Mouse (Mus musculus): ENCODE results near the gene Mark1. TPM values are rescaled to one million over a fixed set of nuclear protein-coding genes. Genes with fewer than 3 reads are reported as not detected.

Gene Mark1
- polyA plus RNA-seq, 1 experiment from 2014 or later = 2.6 TPM

GRCm38 (mm10) chr1:184920057-184920456, 79.3 kb downstream of the Mark1 start:
- ATAC-seq (replicated peaks; ENCODE audit: low FRiP score, low TSS enrichment, low read depth) = no peak
- no peak overlapping the region for H3K4me2 ChIP-seq (ENCODE audit: low read length)
- H3K9ac ChIP-seq (ENCODE audit: low read length) = no peak overlapping the region
- no peak overlapping the region for H3K27ac ChIP-seq (ENCODE audit: low read depth)
- H3K27me3 ChIP-seq (replicated peaks; ENCODE audit: control insufficient read depth, insufficient read depth, low read length) = no peaks in the 10 kb centered on the region
- H3K9me3 ChIP-seq (ENCODE audit: control insufficient read depth, low read length) = no peaks in the 10 kb centered on the region
- no peak overlapping the region for H3K4me3 ChIP-seq (ENCODE audit: low read depth, low read length)
- no peaks in the 10 kb centered on the region for H3K4me1 ChIP-seq (replicated peaks; ENCODE audit: control insufficient read depth, insufficient read depth, low read length)
- 75% methylated on average over 5 of the region's 5 CpGs for WGBS
- no peak for DNase-seq (ENCODE audit: low spot score)
- H3K36me3 ChIP-seq (ENCODE audit: control insufficient read depth, insufficient read depth, low read length) = peaks cover 27% of the 10 kb centered on the region

- no peak overlapping the region for H3K4me2 ChIP-seq (ENCODE audit: low read length)
- H3K36me3 ChIP-seq (ENCODE audit: control insufficient read depth, insufficient read depth, low read length) = peaks cover 36% of the 10 kb centered on the region
- H3K4me3 ChIP-seq (ENCODE audit: low read depth, low read length) = no peak overlapping the region
- no peaks in the 10 kb centered on the region for H3K4me1 ChIP-seq (replicated peaks; ENCODE audit: control insufficient read depth, insufficient read depth, low read length)
- H3K27ac ChIP-seq (ENCODE audit: low read depth) = no peak overlapping the region
- no peaks in the 10 kb centered on the region for H3K27me3 ChIP-seq (replicated peaks; ENCODE audit: control insufficient read depth, insufficient read depth, low read length)
- no peak for DNase-seq (ENCODE audit: low spot score)
- 94% methylated on average over 5 of the region's 5 CpGs for WGBS
- H3K9ac ChIP-seq (ENCODE audit: low read length) = no peak overlapping the region
- H3K9me3 ChIP-seq (ENCODE audit: control insufficient read depth, low read length) = no peaks in the 10 kb centered on the region
- ATAC-seq (replicated peaks; ENCODE audit: low FRiP score, low TSS enrichment, low read depth) = no peak
Observed at GRCm38 (mm10) chr1:184918227-184918888, 81.0 kb downstream of the Mark1 start.

GRCm38 (mm10) chr1:184912336-184912735, 87.0 kb downstream of the Mark1 start:
- Histone ChIP-seq H3K9me3 (ENCODE audit: control insufficient read depth, low read length) (no peaks in the 10 kb centered on the region), H3K27me3 (replicated peaks; ENCODE audit: control insufficient read depth, insufficient read depth, low read length) (no peaks in the 10 kb centered on the region), H3K4me3 (ENCODE audit: low read depth, low read length) (no peak overlapping the region), H3K4me2 (ENCODE audit: low read length) (no peak overlapping the region), H3K9ac (ENCODE audit: low read length) (no peak overlapping the region), H3K36me3 (ENCODE audit: control insufficient read depth, insufficient read depth, low read length) (peaks cover 38% of the 10 kb centered on the region; the same call in 1 of the 2 replicates), H3K27ac (ENCODE audit: low read depth) (no peak overlapping the region), H3K4me1 (replicated peaks; ENCODE audit: control insufficient read depth, insufficient read depth, low read length) (no peaks in the 10 kb centered on the region)
- ATAC-seq (replicated peaks; ENCODE audit: low FRiP score, low TSS enrichment, low read depth) (no peak), DNase-seq (ENCODE audit: low spot score) (no peak)
- 92% methylated on average over 18 of the region's 18 CpGs for WGBS

GRCm38 (mm10) chr1:184911861-184912260, 87.5 kb downstream of the Mark1 start:
- WGBS = 75% methylated on average over 6 of the region's 6 CpGs
- H3K36me3 ChIP-seq (ENCODE audit: control insufficient read depth, insufficient read depth, low read length) = peaks cover 39% of the 10 kb centered on the region
- no peak overlapping the region for H3K27ac ChIP-seq (ENCODE audit: low read depth)
- no peaks in the 10 kb centered on the region for H3K27me3 ChIP-seq (replicated peaks; ENCODE audit: control insufficient read depth, insufficient read depth, low read length)
- no peaks in the 10 kb centered on the region for H3K9me3 ChIP-seq (ENCODE audit: control insufficient read depth, low read length)
- DNase-seq (ENCODE audit: low spot score) (no peak), ATAC-seq (replicated peaks; ENCODE audit: low FRiP score, low TSS enrichment, low read depth) (no peak)
- H3K4me3 ChIP-seq (ENCODE audit: low read depth, low read length) = no peak overlapping the region
- H3K4me2 ChIP-seq (ENCODE audit: low read length) = no peak overlapping the region
- H3K4me1 ChIP-seq (replicated peaks; ENCODE audit: control insufficient read depth, insufficient read depth, low read length) = no peaks in the 10 kb centered on the region
- no peak overlapping the region for H3K9ac ChIP-seq (ENCODE audit: low read length)

- DNase-seq (ENCODE audit: low spot score) (no peak), ATAC-seq (replicated peaks; ENCODE audit: low FRiP score, low TSS enrichment, low read depth) (no peak)
- Histone ChIP-seq H3K4me1 (replicated peaks; ENCODE audit: control insufficient read depth, insufficient read depth, low read length) (no peaks in the 10 kb centered on the region), H3K4me2 (ENCODE audit: low read length) (no peak overlapping the region), H3K27me3 (replicated peaks; ENCODE audit: control insufficient read depth, insufficient read depth, low read length) (no peaks in the 10 kb centered on the region), H3K9me3 (ENCODE audit: control insufficient read depth, low read length) (no peaks in the 10 kb centered on the region), H3K27ac (ENCODE audit: low read depth) (no peak overlapping the region), H3K4me3 (ENCODE audit: low read depth, low read length) (no peak overlapping the region), H3K36me3 (ENCODE audit: control insufficient read depth, insufficient read depth, low read length) (peaks cover 43% of the 10 kb centered on the region), H3K9ac (ENCODE audit: low read length) (no peak overlapping the region)
- 61% methylated on average over 9 of the region's 9 CpGs for WGBS
Observed at GRCm38 (mm10) chr1:184908558-184908957, 90.8 kb downstream of the Mark1 start.

GRCm38 (mm10) chr1:184905904-184906745, 93.2 kb downstream of the Mark1 start:
- no peak overlapping the region for H3K9ac ChIP-seq (ENCODE audit: low read length)
- H3K27me3 ChIP-seq (replicated peaks; ENCODE audit: control insufficient read depth, insufficient read depth, low read length) = no peaks in the 10 kb centered on the region
- peaks cover 34% of the 10 kb centered on the region; the same call in 1 of the 2 replicates for H3K36me3 ChIP-seq (ENCODE audit: control insufficient read depth, insufficient read depth, low read length)
- no peaks in the 10 kb centered on the region for H3K9me3 ChIP-seq (ENCODE audit: control insufficient read depth, low read length)
- no peak overlapping the region for H3K27ac ChIP-seq (ENCODE audit: low read depth)
- WGBS = 91% methylated on average over 12 of the region's 12 CpGs
- DNase-seq (ENCODE audit: low spot score) = no peak
- H3K4me3 ChIP-seq (ENCODE audit: low read depth, low read length) = no peak overlapping the region
- no peaks in the 10 kb centered on the region for H3K4me1 ChIP-seq (replicated peaks; ENCODE audit: control insufficient read depth, insufficient read depth, low read length)
- no peak for ATAC-seq (replicated peaks; ENCODE audit: low FRiP score, low TSS enrichment, low read depth)
- H3K4me2 ChIP-seq (ENCODE audit: low read length) = no peak overlapping the region

- Histone ChIP-seq H3K36me3 (ENCODE audit: control insufficient read depth, insufficient read depth, low read length) (peaks cover 30% of the 10 kb centered on the region; the same call in 1 of the 2 replicates), H3K9ac (ENCODE audit: low read length) (no peak overlapping the region), H3K9me3 (ENCODE audit: control insufficient read depth, low read length) (no peaks in the 10 kb centered on the region), H3K4me1 (replicated peaks; ENCODE audit: control insufficient read depth, insufficient read depth, low read length) (no peaks in the 10 kb centered on the region), H3K4me3 (ENCODE audit: low read depth, low read length) (no peak overlapping the region), H3K4me2 (ENCODE audit: low read length) (no peak overlapping the region), H3K27ac (ENCODE audit: low read depth) (no peak overlapping the region), H3K27me3 (replicated peaks; ENCODE audit: control insufficient read depth, insufficient read depth, low read length) (no peaks in the 10 kb centered on the region)
- 82% methylated on average over 19 of the region's 19 CpGs for WGBS
- no peak for DNase-seq (ENCODE audit: low spot score)
- no peak for ATAC-seq (replicated peaks; ENCODE audit: low FRiP score, low TSS enrichment, low read depth)
Observed at GRCm38 (mm10) chr1:184905371-184905770, 94.0 kb downstream of the Mark1 start.

GRCm38 (mm10) chr1:184903697-184904096, 95.7 kb downstream of the Mark1 start:
- Histone ChIP-seq H3K9me3 (ENCODE audit: control insufficient read depth, low read length) (no peaks in the 10 kb centered on the region), H3K9ac (ENCODE audit: low read length) (no peak overlapping the region), H3K36me3 (ENCODE audit: control insufficient read depth, insufficient read depth, low read length) (peaks cover 28% of the 10 kb centered on the region), H3K27me3 (replicated peaks; ENCODE audit: control insufficient read depth, insufficient read depth, low read length) (no peaks in the 10 kb centered on the region), H3K4me2 (ENCODE audit: low read length) (no peak overlapping the region), H3K4me3 (ENCODE audit: low read depth, low read length) (no peak overlapping the region), H3K27ac (ENCODE audit: low read depth) (no peak overlapping the region), H3K4me1 (replicated peaks; ENCODE audit: control insufficient read depth, insufficient read depth, low read length) (no peaks in the 10 kb centered on the region)
- no peak for DNase-seq (ENCODE audit: low spot score)
- 82% methylated on average over 7 of the region's 7 CpGs for WGBS
- ATAC-seq (replicated peaks; ENCODE audit: low FRiP score, low TSS enrichment, low read depth) = no peak

Data from intestine, embryonic 14.5 days (tissue).